Mouse (Mus musculus): ENCODE data around the gene Vasp.

- TF ChIP-seq CTCF (IDR thresholded peaks at IDR 0.05; ENCODE audit: low read depth, low read length) (no peak), POLR2AphosphoS5 (IDR thresholded peaks at IDR 0.05; ENCODE audit: insufficient replicate concordance, low read depth, low read length) (no peak), GATA1 (IDR thresholded peaks at IDR 0.05; ENCODE audit: borderline replicate concordance, low read length) (no peak)
These were observed 4.6 kb downstream of the Vasp start for GRCm38 (mm10) chr7:19267051-19267450.

Measured in G1E (cell line).